Mouse (Mus musculus) midbrain, embryonic 11.5 days (tissue): ENCODE measurements around the gene Rcan3. TPM values are rescaled to one million over a fixed set of nuclear protein-coding genes. Genes with fewer than 3 reads are reported as not detected.

Experiments
- ATAC-seq: fragments of 200-750 bp; cut with Nextera tagmentation; 2 replicates; pipeline ENCODE4 v1.8.0; 2017; ENCODE audit warnings: moderate TSS enrichment, moderate library complexity; ENCODE audit not compliant: low FRiP score
- DNase-seq: peaks from one replicate; pipeline ENCODE4 v3.0.0; 2015; ENCODE audit warnings: low spot score; ENCODE audit errors: missing footprints
- H3K27ac ChIP-seq: fragments of 300-500 bp; sonication (generic); 2 replicates; pipeline ENCODE4 v1.5.1; 2014; ENCODE audit warnings: low read depth, low read length
- H3K27me3 ChIP-seq: fragments of 300-500 bp; sonication (generic); 2 replicates; pipeline ENCODE4 v1.6.1; 2014; ENCODE audit warnings: mild to moderate bottlenecking, low read length, moderate library complexity, mixed read lengths; ENCODE audit not compliant: control insufficient read depth, insufficient read depth
- H3K36me3 ChIP-seq: fragments of 300-500 bp; sonication (generic); 2 replicates; pipeline ENCODE4 v1.6.1; 2014; ENCODE audit warnings: mild to moderate bottlenecking, low read length, moderate library complexity, mixed read lengths; ENCODE audit not compliant: control insufficient read depth, insufficient read depth
- H3K4me1 ChIP-seq: fragments of 300-500 bp; sonication (generic); 2 replicates; pipeline ENCODE4 v1.6.1; 2014; ENCODE audit warnings: low read length; ENCODE audit not compliant: control insufficient read depth, insufficient read depth
- H3K4me2 ChIP-seq: fragments of 300-500 bp; sonication (generic); 2 replicates; pipeline ENCODE4 v1.6.1; 2014; ENCODE audit warnings: mild to moderate bottlenecking, moderate library complexity
- H3K4me3 ChIP-seq: fragments of 300-500 bp; sonication (generic); 2 replicates; pipeline ENCODE4 v1.5.1; 2014; ENCODE audit warnings: low read depth, low read length
- H3K9ac ChIP-seq: fragments of 300-500 bp; sonication (generic); 2 replicates; pipeline ENCODE4 v1.6.1; 2014; ENCODE audit warnings: low read length
- H3K9me3 ChIP-seq: fragments of 300-500 bp; sonication (generic); 2 replicates; pipeline ENCODE4 v1.6.1; 2016; ENCODE audit warnings: low read length; ENCODE audit not compliant: control insufficient read depth
- WGBS: fragments of 180-500 bp; shearing (Covaris S2); extraction: QIAGEN DNeasy Blood & Tissue Kit; methylation state at CpG from one replicate; pipeline ENCODE4 v1.1.7; 2014; 5-methylcytosine and 5-hydroxymethylcytosine counted together
- polyA plus RNA-seq: library from polyadenylated mRNA; unstranded; fragments of >200 nt; fragmentation: Nextera tagmentation; extraction: Ambion mirVana; gene quantifications from 2 replicates; pipeline ENCODE4 v1.2.1, GENCODE M21; 2014

Rcan3 gene
- polyA plus RNA-seq, 1 experiment from 2014 or later = 9.1 TPM

GRCm38 (mm10) chr4:135439904-135440522 lies 6.4 kb upstream of the Rcan3 start:
- no peak overlapping the region for H3K4me2 ChIP-seq
- no peaks in the 10 kb centered on the region for H3K9me3 ChIP-seq
- peak; percentile 90 for DNase-seq
- no peaks in the 10 kb centered on the region for H3K27me3 ChIP-seq
- H3K4me1 ChIP-seq = peaks cover 4% of the 10 kb centered on the region
- WGBS = 68% methylated on average over 9 of the region's 9 CpGs
- H3K36me3 ChIP-seq = no peaks in the 10 kb centered on the region
- H3K27ac ChIP-seq = no peak overlapping the region
- no peak overlapping the region for H3K4me3 ChIP-seq
- no peak overlapping the region for H3K9ac ChIP-seq
- no peak for ATAC-seq

GRCm38 (mm10) chr4:135439188-135439647 lies 5.6 kb upstream of the Rcan3 start:
- peak; percentile 70 for ATAC-seq
- Histone ChIP-seq H3K4me3 (no peak overlapping the region), H3K27ac (no peak overlapping the region), H3K4me1 (peaks cover 9% of the 10 kb centered on the region), H3K36me3 (no peaks in the 10 kb centered on the region), H3K9ac (no peak overlapping the region), H3K9me3 (no peaks in the 10 kb centered on the region), H3K4me2 (peak overlapping the region; percentile 17; the same call in 1 of the 2 replicates), H3K27me3 (no peaks in the 10 kb centered on the region)
- peak; percentile 87 for DNase-seq
- 4% methylated on average over 15 of the region's 15 CpGs for WGBS

GRCm38 (mm10) chr4:135437924-135438323 lies 4.3 kb upstream of the Rcan3 start:
- no peak for DNase-seq
- no peak overlapping the region for H3K9ac ChIP-seq

GRCm38 (mm10) chr4:135436291-135436690 lies 2.6 kb upstream of the Rcan3 start:
- DNase-seq = no peak
- Histone ChIP-seq H3K27me3 (no peaks in the 10 kb centered on the region), H3K4me3 (no peak overlapping the region), H3K4me1 (peaks cover 14% of the 10 kb centered on the region), H3K9me3 (no peaks in the 10 kb centered on the region), H3K9ac (no peak overlapping the region), H3K36me3 (no peaks in the 10 kb centered on the region), H3K4me2 (no peak overlapping the region), H3K27ac (no peak overlapping the region)
- ATAC-seq = no peak
- 63% methylated on average over 13 of the region's 13 CpGs for WGBS

More at GRCm38 (mm10) chr4:135437924-135438323, 4.3 kb upstream of the Rcan3 start:
- H3K27ac ChIP-seq = no peak overlapping the region
- no peak overlapping the region for H3K4me3 ChIP-seq
- no peak overlapping the region for H3K4me2 ChIP-seq
- no peaks in the 10 kb centered on the region for H3K36me3 ChIP-seq
- H3K4me1 ChIP-seq = peaks cover 14% of the 10 kb centered on the region
- ATAC-seq = no peak
- no peaks in the 10 kb centered on the region for H3K9me3 ChIP-seq
- H3K27me3 ChIP-seq = no peaks in the 10 kb centered on the region

GRCm38 (mm10) chr4:135434395-135434789 lies 739 bp upstream of the Rcan3 start:
- Histone ChIP-seq H3K36me3 (no peaks in the 10 kb centered on the region), H3K4me2 (peak overlapping the region; percentile 97), H3K27ac (no peak overlapping the region), H3K9ac (peak overlapping the region; percentile 70), H3K9me3 (no peaks in the 10 kb centered on the region), H3K4me1 (peaks cover 13% of the 10 kb centered on the region), H3K27me3 (no peaks in the 10 kb centered on the region), H3K4me3 (peak overlapping the region; percentile 68)
- ATAC-seq (no peak), DNase-seq (no peak)
- 29% methylated on average over 11 of the region's 11 CpGs for WGBS

GRCm38 (mm10) chr4:135433086-135433442 lies 589 bp downstream of the Rcan3 start:
- Histone ChIP-seq H3K4me2 (peak overlapping the region; percentile 97), H3K4me3 (peak overlapping the region; percentile 68), H3K36me3 (no peaks in the 10 kb centered on the region), H3K4me1 (peaks cover 10% of the 10 kb centered on the region; the same call in 1 of the 2 replicates), H3K27ac (no peak overlapping the region), H3K27me3 (no peaks in the 10 kb centered on the region), H3K9me3 (no peaks in the 10 kb centered on the region), H3K9ac (peak overlapping the region; percentile 82)
- WGBS = 6% methylated on average over 10 of the region's 10 CpGs
- DNase-seq (no peak), ATAC-seq (no peak)

GRCm38 (mm10) chr4:135429990-135430760 lies 3.5 kb downstream of the Rcan3 start:
- WGBS = 85% methylated on average over 8 of the region's 8 CpGs
- H3K9ac ChIP-seq = no peak overlapping the region
- H3K36me3 ChIP-seq = no peaks in the 10 kb centered on the region
- no peak overlapping the region for H3K4me2 ChIP-seq
- no peaks in the 10 kb centered on the region for H3K27me3 ChIP-seq
- ATAC-seq = no peak
- H3K27ac ChIP-seq = no peak overlapping the region
- H3K4me1 ChIP-seq = peaks cover 10% of the 10 kb centered on the region; the same call in 1 of the 2 replicates
- H3K9me3 ChIP-seq = no peaks in the 10 kb centered on the region
- no peak overlapping the region for H3K4me3 ChIP-seq
- DNase-seq = no peak

GRCm38 (mm10) chr4:135429383-135429782 lies 4.3 kb downstream of the Rcan3 start:
- peaks cover 7% of the 10 kb centered on the region; the same call in 1 of the 2 replicates for H3K4me1 ChIP-seq
- H3K36me3 ChIP-seq = no peaks in the 10 kb centered on the region
- no peak overlapping the region for H3K27ac ChIP-seq
- H3K9me3 ChIP-seq = no peaks in the 10 kb centered on the region
- H3K4me3 ChIP-seq = no peak overlapping the region
- no peaks in the 10 kb centered on the region for H3K27me3 ChIP-seq
- no peak overlapping the region for H3K4me2 ChIP-seq
- ATAC-seq = no peak
- DNase-seq = no peak
- H3K9ac ChIP-seq = no peak overlapping the region
- WGBS = 91% methylated on average over 4 of the region's 4 CpGs

GRCm38 (mm10) chr4:135426587-135426986 lies 7.1 kb downstream of the Rcan3 start:
- Histone ChIP-seq H3K27me3 (no peaks in the 10 kb centered on the region), H3K4me1 (no peaks in the 10 kb centered on the region), H3K4me2 (no peak overlapping the region), H3K27ac (no peak overlapping the region), H3K4me3 (no peak overlapping the region), H3K9ac (no peak overlapping the region), H3K36me3 (no peaks in the 10 kb centered on the region), H3K9me3 (no peaks in the 10 kb centered on the region)
- ATAC-seq = no peak
- DNase-seq = no peak
- 92% methylated on average over 7 of the region's 7 CpGs for WGBS
